Mouse (Mus musculus) layer of hippocampus, postnatal 14 days (tissue): ENCODE measurements at regions not wholly inside any gene's neighbourhood (a gene's known extent, or its start where the extent isn't known, plus 50 kb on each side); places are given as distances from the start of the nearest gene placed in this dataset.

ENCODE experiments used
- DNase-seq, 2 experiments: peaks; one replicate each; pipeline ENCODE4 v3.0.0; 2021 to 2022; ENCODE audit warnings: low spot score in 2 of 2, mixed read lengths in 1 of 2

- no peak for DNase-seq
These were observed 54.0 kb upstream of the Enpep start for GRCm38 (mm10) chr3:129386522-129386921.

DNA sequence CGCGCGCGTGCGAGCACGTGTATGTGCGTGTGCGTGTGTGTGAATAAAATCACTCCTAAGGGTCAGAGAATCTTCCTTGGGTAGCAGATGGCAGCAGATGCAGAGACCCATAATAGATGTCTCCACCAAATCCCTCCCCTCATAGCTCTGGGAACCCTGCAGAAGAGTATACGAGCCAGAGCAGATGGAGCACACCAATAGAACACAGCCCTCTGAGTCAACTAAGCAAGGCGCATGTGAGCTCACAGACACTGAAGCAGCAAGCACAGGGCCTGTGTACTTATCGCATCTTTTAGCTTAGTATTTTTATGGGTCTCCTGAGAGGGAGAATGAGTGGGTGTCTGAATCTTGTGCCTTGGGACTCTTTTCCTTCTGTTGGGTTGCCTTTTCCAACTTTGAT lies 58.0 kb upstream of the Enpep start:
- DNase-seq: peak in 1 of 2 experiments; percentile 12

- DNase-seq: no peak
These were observed 59.6 kb upstream of the Enpep start for GRCm38 (mm10) chr3:129391888-129392813.

DNA sequence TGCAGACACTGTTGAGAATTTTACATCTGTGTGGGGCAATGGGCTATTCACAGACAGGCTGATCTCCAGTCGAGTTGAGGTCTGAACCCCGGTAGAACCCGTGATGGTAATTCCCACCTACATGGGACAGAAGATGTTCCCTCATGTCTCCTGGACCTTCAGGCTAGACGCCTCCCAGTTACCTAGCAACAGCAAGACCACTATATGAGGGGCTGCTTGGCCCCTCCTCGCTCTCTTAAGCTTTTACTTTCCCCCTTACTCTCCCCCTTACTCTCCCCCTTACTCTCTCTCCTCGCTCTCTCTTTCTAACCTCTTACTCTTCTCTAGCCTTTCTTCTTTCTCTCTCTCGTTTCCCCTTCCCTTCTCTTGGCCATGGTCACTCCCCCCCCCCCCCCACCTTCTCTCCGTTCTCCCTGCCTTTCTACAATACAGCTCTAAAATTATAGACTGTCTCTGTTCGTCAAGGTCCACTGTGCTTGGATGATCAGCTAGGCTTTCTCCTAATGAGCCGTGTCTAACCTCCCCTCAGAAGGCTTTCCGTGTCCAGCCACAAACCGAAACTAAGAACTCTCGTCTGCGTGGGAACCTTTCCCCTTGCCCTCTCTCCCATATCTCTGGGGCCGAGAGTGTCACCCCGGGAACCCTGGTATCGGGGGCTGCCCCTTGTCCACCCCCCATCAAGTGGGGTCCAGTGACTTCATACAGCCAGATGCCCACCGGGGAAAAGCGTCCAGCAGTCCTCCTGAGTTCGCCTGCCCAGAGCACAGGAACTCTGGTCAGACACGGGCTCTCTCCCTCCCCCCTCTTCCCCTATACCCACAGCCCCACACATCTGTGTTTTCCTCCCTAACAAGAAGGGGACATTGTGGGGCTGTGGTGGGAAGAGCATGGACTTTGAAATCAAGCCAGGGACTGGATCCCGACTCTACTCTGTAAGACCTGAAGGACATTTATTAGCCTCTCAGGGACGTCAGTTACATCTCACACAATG lies 60.6 kb upstream of the Enpep start:
- DNase-seq: no peak

GRCm38 (mm10) chr3:129397481-129397880 lies 65.0 kb upstream of the Enpep start:
- DNase-seq: no peak

GRCm38 (mm10) chr3:129400092-129400924 lies 67.8 kb upstream of the Enpep start:
- no peak for DNase-seq

GRCm38 (mm10) chr3:129411389-129412054 lies 79.0 kb upstream of the Enpep start:
- no peak for DNase-seq

GRCm38 (mm10) chr3:129412126-129412960 lies 79.8 kb upstream of the Enpep start:
- no peak for DNase-seq

DNA sequence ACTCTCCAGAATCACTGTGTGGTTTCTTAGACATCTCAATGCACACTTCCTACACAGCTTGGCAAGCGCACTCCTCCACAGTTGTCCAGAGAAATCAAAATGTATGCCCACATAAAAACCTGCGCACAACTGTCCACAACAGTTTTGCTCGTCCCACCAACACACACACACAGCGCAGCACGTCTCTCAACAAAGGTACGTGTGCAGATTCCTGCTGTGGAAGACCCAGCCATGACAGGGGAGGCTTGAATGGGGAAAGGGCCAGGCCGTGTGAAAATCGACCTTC lies 80.4 kb upstream of the Enpep start:
- no peak for DNase-seq

- no peak for DNase-seq
These were observed 83.1 kb upstream of the Enpep start for GRCm38 (mm10) chr3:129415656-129416055.

DNA sequence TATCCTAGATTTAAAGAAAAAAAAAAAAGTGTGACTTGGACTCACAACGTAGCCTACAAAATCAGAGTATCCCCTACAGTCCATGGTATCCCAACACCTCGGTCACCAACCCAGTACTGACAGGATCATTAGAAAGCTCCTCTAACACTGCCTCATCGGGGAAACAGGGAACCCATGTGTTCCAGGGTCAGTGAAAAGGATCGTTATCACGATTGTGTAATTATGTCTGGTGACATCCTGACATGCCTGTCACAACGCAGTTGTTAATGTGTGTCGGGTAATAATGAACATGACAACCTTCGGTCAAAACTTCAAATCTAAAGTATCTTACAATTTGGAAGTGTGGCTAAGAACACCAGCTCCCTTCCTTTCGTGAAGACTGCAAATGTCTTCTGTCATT lies 83.8 kb upstream of the Enpep start:
- no peak for DNase-seq

DNA sequence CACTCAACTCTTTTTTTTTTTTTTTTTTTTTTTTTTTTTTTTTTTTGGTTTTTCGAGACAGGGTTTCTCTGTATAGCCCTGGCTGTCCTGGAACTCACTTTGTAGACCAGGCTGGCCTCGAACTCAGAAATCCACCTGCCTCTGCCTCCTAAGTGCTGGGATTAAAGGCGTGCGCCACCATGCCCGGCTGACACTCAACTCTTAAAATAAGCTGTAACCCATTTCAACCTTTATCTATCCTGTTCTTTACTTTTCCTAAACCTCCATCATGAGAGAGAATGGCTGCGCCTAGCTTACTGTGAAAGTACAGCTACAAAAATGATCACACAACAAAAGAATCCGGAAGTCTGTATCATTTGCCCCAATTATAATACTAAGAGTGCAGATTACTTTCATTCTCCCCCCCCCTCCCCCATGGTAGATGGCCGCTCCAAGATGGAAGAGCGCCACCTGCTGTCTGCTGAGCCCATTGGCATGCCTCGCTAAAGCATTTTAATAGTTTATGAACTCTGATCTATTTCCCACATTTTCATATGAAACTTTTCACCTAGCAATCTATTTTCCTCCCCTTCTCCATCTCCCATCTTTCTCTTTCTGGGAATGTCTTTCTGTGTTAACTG lies 89.2 kb upstream of the Enpep start:
- DNase-seq: peak in 1 of 2 experiments; percentile 4

DNA sequence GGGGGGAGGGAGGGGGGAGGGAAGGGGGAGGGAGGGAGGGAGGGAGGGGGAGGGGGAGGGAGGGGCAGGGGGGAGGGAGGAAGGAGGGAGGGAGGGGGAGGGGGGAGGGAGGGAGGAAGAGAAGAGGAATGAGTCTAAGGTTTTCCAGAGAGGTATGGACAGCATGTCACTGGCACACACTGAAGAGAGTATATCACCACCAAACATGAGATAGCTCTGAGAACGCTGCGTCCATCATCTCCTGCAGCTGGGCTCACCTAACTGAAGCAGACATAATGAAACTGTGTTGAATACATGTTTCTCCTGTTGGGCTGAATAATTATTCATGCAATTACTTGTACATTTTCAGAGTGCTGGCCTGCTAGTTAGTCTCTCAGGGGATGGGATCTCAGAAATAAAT lies 96.2 kb upstream of the Enpep start:
- DNase-seq: no peak

- DNase-seq: peak in 1 of 2 experiments; percentile 11
These were observed 96.9 kb upstream of the Enpep start for GRCm38 (mm10) chr3:129429161-129430111.

GRCm38 (mm10) chr3:129434056-129434455 lies 98.1 kb upstream of the Elovl6 start:
- DNase-seq: no peak

- no peak for DNase-seq
These were observed 94.5 kb upstream of the Elovl6 start for GRCm38 (mm10) chr3:129437687-129438086.

GRCm38 (mm10) chr3:129442756-129443155 lies 89.4 kb upstream of the Elovl6 start:
- DNase-seq: no peak

DNA sequence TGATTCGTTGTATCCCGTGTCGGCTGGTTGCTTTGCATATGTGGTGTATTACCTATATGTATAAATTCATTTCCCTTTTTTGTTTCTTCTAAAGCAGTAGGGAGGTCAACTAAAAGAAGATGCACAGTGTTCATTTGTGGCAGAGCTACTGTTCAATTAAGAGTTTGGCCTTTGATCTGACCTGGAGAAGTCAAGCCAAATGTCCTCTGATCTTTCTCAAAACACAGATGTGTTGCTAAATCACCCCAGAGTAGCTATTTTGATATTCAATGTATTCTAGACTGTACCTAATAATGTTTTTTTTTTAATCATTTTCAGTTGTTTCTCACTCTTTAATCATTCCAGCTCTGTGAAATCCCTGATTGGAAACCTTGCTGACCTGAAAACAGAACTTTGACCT lies 87.9 kb upstream of the Elovl6 start:
- DNase-seq: no peak
